Mouse (Mus musculus) embryo, embryonic 9.5 days (tissue): Measurements from ENCODE around the gene Gpr179.
A peak's percentile ranks its signal among the peaks of the same experiment; 100 is the strongest.
"Not testable (repeated sequence)": the region's sequence is repeated elsewhere in the genome, so short reads cannot be mapped to it uniquely, and the experiment has no call there.

Experiments
- DNase-seq: peaks from one replicate; pipeline ENCODE4 v3.0.0-alpha.2; 2017; ENCODE audit errors: extremely low spot score

Gpr179 gene

GRCm38 (mm10) chr11:97321894-97322600 is 29.8 kb downstream of the Gpr179 start:
- DNase-seq, result not testable (repeated sequence)

- no peak for DNase-seq
Observed at GRCm38 (mm10) chr11:97321197-97321596, 30.7 kb downstream of the Gpr179 start.

GRCm38 (mm10) chr11:97315504-97316503 is 36.1 kb downstream of the Gpr179 start, which contains the start of gene Mrpl45:
Gene Mrpl45, plus strand, starts transcription at chr11:97315716.
- peak; percentile 99 for DNase-seq

- DNase-seq, result no peak
Observed at GRCm38 (mm10) chr11:97314751-97315503, 37.0 kb downstream of the Gpr179 start.

- no peak for DNase-seq
Observed at GRCm38 (mm10) chr11:97314110-97314509, 37.8 kb downstream of the Gpr179 start.

- DNase-seq, result not testable (repeated sequence)
Observed at GRCm38 (mm10) chr11:97312871-97313270, 39.0 kb downstream of the Gpr179 start.

GRCm38 (mm10) chr11:97310895-97311631 is 40.8 kb downstream of the Gpr179 start:
- peak; percentile 54 for DNase-seq

- peak; percentile 85 for DNase-seq
Observed at GRCm38 (mm10) chr11:97309911-97310571, 41.8 kb downstream of the Gpr179 start.

- peak; percentile 42 for DNase-seq
Observed at GRCm38 (mm10) chr11:97309451-97309836, 42.4 kb downstream of the Gpr179 start.

GRCm38 (mm10) chr11:97308806-97309450 is 42.9 kb downstream of the Gpr179 start:
- no peak for DNase-seq

- no peak for DNase-seq
Observed at GRCm38 (mm10) chr11:97307294-97308069, 44.4 kb downstream of the Gpr179 start.

GRCm38 (mm10) chr11:97304631-97305030 is 47.2 kb downstream of the Gpr179 start:
- DNase-seq, result no peak

- DNase-seq, result no peak
Observed at GRCm38 (mm10) chr11:97302231-97302781, 49.6 kb downstream of the Gpr179 start.

- DNase-seq, result no peak
Observed at GRCm38 (mm10) chr11:97301406-97301805, 50.5 kb downstream of the Gpr179 start.

GRCm38 (mm10) chr11:97299939-97300338 is 51.9 kb downstream of the Gpr179 start:
- DNase-seq, result no peak

- DNase-seq, result no peak
Observed at GRCm38 (mm10) chr11:97296542-97296941, 55.3 kb downstream of the Gpr179 start.

GRCm38 (mm10) chr11:97292731-97293130 is 59.1 kb downstream of the Gpr179 start:
- DNase-seq, result no peak

- DNase-seq, result no peak
Observed at GRCm38 (mm10) chr11:97289276-97290230, 62.3 kb downstream of the Gpr179 start.
